Mouse (Mus musculus) cerebellum, postnatal 14 days (tissue): ENCODE results near the gene Mak.

ENCODE experiments used
- DNase-seq, 2 experiments: peaks; one replicate each; pipeline ENCODE4 v3.0.0; 2021; ENCODE audit warnings: mixed read lengths in 2 of 2

Mak gene

DNA sequence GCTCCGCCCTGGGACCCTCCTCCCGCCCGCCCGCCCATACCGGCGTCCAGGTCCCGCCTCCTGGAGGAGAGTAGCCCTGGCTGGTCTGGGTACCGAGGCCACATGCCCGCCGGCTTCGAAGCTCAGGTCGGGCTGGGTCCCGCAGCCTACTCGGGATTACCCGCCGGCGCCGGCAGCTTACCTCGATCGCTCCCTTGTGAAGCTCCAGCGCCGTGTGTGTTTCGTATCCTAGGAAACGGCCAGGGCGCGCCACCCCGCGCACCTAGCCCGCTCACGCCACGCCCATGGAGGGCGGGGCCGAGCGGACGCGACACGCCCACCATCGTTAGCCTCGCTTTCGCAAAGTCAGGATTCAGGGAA, at the start of gene Mak:
Mak (minus strand) TSS at position 286 of the 360 bp plus-strand sequence.
- peak; percentile 79 to 81 for DNase-seq

GRCm38 (mm10) chr13:41129061-41129460, 49.6 kb upstream of the Mak start:
- DNase-seq, result no peak

DNA sequence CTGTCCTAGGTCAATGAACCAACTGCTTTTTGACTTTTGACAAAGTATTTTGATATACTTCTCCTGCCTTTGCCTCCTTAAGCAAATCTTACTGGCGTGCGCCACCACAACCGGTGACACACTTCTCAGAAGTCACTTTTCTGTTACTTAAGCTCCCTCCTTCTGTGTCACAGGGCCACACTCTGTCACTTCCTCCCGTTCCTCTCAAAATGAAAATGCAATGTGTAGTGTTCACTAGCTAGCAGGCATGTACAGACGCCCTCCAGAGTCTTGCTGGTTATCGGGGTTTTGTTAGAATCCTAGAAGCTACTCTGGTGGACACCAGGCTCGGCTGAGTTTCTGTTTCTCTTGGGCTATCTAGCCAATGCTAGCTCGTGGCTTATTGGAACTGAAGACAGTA, 48.8 kb upstream of the Mak start:
- no peak for DNase-seq

- no peak for DNase-seq
These were observed 44.2 kb upstream of the Mak start for GRCm38 (mm10) chr13:41123666-41124225.

DNA sequence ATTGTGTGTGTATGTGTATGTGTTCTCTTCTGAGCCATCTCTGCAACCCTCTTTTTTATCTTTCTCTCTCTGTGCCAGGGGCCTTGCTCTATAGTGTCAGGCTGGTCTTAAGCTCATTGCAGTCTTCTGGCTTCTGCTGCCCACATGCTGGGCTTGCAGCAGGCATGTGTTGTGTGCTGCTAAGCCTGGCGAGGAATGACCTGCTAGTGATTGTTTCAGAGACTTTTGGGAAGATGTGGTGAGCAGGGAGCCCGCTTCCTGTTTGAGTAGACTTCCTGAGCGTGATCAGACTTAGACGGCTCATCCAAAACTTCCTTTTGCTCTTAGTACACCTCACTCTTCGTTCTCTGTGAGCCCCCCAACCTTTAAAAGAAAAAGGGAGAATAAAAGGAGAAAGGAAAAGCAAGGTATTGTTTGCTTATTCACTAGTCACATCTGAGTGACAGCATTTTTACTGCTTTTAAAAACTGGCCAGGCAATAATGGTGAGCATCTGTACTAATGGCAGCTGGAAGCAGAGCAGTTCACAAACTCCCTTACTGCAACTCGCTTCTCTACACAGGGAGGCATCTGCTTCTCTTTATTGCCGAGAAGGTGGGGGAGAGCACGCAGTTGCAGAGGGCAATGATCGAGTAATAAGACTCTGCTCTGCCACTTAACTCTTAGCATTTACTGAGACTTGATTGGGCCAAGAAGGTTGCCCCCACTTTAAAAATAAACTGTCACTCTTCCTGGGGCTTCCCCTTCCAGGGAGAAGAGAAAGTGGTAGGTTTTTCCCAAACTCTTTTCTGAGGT, 39.8 kb upstream of the Mak start:
- no peak for DNase-seq

DNA sequence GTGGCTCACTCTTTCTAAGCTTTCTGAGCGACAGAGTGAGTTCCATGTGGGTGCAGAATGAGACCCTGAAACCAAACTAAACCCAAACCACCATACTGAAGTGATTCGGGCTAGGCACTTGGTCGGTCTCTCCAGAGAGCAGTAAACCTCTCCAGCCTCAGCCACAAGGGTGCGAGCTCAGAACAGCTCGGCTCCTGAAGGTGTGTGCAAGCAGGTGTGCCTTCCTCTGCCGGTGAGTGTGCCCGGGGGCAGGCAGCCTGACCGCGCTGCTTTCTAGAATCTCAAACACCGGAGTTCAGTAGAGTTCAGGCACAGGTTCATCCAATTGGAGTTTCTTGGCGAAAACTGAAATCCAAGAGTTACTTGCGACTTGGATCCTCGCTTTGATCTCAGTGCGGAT, 34.4 kb upstream of the Mak start, which contains the start of gene Sycp2l:
Sycp2l (plus strand) TSS at position 368 of the 400 bp plus-strand sequence.
- DNase-seq, result no peak

GRCm38 (mm10) chr13:41110935-41111334, 31.4 kb upstream of the Mak start, which contains the start of gene Gcm2:
Gene Gcm2 (minus strand): TSS chr13:41111035.
- DNase-seq, result no peak

GRCm38 (mm10) chr13:41105541-41105940, 26.0 kb upstream of the Mak start:
- DNase-seq, result no peak

DNA sequence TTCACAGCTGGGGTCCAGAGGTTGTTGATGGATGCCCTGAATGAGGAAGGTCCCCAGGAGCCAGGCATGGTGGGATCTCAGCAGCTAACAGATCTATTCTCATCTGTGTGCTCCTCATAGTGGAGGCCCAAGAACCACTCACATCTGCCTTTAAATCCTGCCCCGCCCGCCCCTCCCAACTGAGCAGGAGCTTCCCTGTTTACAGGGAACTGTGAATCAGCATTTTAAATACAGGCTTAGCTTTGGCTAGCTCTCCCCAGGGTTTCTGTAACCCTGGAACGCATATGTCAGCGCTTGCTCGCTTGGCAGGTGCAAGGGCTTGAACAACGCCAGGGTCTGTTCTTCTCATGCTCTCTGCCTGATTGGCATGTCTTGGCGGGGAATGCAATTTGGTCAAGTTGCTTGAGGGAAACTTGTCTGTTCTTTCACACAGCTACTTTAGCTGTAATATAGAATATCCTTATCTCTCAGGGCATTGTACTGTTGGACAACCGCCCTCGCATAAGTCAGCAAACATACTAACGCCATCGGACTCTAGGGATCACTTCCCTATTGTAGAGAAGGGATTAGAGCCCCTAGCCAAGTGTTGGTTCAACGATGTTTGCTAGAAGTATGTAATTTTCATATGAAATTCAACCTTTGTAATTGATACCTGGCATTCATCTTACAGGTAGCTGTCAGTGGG, 24.5 kb upstream of the Mak start:
- no peak for DNase-seq

GRCm38 (mm10) chr13:41100031-41100430, 20.5 kb upstream of the Mak start:
- DNase-seq, result no peak

GRCm38 (mm10) chr13:41098325-41098724, 18.8 kb upstream of the Mak start:
- DNase-seq, result no peak

DNA sequence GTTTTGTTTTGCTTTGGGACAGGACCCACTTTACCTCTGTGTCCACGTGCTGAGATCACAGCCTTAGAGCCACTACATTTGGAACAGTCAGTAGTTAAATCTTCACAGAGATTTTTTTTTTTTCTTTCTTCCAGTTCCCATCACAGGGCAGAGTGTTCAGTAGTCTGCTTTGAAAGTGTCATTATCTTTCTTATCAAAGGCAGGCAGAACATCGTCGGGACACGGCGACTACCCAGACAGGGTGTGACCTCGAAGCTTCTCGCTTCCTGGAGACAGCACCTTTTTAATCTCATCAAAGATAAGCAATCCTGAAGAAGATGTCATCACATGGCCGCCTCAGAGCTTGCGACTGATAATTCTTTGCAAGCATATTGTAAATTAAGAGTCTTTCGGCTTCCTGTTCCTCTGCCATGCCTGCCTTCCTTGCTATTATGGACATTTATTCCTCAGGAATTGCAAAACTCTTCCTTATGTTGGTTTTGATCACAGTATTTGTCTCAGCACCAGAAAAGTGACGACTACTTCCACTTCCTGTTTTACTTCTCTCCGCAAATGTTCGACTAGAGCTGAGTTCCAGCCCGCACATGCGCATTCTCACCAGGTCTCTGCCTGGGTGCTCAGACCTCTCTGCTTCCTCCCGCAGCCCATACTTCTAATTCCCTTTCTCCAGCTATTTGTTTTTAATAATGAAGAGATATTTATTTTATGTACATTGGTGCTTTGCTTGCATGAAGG, 18.0 kb upstream of the Mak start:
- no peak for DNase-seq

- DNase-seq, result no peak
These were observed 14.7 kb upstream of the Mak start for GRCm38 (mm10) chr13:41094160-41094559.

DNA sequence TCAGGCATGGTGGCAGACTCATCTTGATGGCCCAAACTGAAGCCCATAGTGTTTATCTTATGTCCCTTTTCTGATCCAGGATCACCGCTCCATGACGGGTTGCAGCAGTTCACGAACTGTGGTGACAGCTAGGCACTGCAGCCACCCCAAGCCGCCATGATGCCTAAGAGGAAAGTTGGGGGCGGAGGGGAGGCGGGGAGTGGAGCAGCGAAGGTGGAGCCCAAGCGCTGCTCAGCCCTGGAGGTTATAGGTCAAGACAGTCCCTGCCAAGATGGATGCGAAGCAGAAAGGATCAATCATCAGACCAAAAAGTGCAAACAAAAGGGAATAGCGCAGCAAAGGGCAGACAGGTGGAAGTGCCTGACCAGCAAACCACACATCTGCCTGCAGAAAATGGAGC, 11.8 kb upstream of the Mak start:
- DNase-seq, result no peak

GRCm38 (mm10) chr13:41088746-41089145, 9.2 kb upstream of the Mak start:
- no peak for DNase-seq

DNA sequence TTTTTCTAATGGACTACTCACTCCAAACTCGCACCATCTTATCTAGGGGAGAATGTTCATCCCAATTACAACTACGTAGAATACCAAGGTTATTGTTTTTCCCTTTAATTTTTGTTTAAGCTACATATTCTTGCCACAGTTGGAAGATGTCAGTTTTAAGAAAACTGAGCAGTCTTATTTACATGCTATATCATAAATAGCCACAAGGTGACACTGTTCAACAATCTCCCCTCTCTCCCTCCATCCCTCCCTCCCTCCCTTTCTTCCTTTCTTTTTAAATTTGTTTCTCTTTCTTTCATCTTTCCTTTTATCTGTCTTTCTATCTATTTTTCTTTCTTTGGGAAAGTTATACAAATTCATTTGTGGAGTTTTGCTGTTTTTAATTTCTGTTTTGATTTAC, 5.6 kb upstream of the Mak start:
- no peak for DNase-seq

DNA sequence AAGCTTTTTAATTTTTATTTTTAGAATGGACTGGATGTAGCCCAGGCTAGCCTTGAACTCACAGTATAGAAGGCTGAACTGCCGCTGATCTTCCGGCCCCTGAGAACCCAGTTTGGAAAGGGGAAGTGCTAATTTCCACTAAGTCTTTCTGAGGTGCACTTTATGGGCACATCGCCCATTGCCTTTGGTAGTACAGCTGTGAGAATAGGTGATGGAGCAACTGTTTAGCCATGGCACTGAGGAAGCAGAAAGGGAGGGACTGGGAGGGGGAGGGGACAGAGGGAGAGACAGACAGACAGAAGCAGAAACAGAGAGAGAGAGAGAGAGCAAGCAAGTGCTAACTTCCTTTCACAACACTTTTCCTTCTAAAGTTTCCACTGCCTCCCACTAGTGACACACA, 5.0 kb upstream of the Mak start:
- DNase-seq, result no peak

GRCm38 (mm10) chr13:41080700-41081099, 1.2 kb upstream of the Mak start:
- DNase-seq, result no peak

- DNase-seq, result no peak
These were observed 353 bp upstream of the Mak start for GRCm38 (mm10) chr13:41079859-41080258.

DNA sequence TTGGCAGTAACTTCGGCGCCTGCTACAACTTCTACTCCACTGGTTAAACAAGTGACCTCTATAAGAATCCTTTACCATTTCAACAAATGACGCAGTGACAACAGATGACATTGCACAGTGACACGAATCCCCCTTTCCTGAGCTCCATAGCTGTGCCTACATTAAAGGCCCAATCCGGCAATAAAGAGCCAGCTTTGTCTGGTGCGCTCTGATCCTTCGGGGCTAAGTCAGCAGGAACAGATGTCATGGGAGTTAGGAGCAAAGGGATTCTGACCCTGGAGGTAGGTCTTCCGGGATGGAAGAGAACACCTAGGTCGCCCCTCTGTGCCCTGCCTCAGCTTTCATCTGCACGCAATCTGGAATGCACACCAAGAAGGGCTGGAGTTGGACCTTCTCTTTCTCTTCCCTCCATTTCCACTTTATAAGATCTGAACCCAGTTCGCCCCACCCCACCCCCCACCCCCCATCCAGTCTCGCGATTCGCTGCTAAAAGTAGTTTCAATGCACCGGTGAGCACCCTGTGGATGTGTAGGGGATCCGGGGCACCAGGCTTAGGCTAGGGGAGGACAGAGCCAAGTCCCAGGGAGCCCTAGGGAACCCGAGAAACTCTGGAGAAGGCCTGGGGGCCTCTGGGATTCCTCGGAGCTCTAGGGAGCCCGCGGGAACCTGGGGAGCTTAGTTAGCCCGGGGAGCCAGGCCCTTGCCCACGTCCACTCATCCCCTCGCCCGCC, 651 bp downstream of the Mak start:
- no peak for DNase-seq

GRCm38 (mm10) chr13:41077921-41078320, 1.6 kb downstream of the Mak start:
- DNase-seq, result no peak

- DNase-seq, result no peak
These were observed 5.7 kb downstream of the Mak start for GRCm38 (mm10) chr13:41073819-41074218.

- DNase-seq, result no peak
These were observed 7.9 kb downstream of the Mak start for GRCm38 (mm10) chr13:41071617-41072016.
